Mouse (Mus musculus): ENCODE measurements at regions not wholly inside any gene's neighbourhood (a gene's known extent, or its start where the extent isn't known, plus 50 kb on each side); places are given as distances from the start of the nearest gene placed in this dataset.
A peak's percentile ranks its signal among the peaks of the same experiment; 100 is the strongest.

DNA sequence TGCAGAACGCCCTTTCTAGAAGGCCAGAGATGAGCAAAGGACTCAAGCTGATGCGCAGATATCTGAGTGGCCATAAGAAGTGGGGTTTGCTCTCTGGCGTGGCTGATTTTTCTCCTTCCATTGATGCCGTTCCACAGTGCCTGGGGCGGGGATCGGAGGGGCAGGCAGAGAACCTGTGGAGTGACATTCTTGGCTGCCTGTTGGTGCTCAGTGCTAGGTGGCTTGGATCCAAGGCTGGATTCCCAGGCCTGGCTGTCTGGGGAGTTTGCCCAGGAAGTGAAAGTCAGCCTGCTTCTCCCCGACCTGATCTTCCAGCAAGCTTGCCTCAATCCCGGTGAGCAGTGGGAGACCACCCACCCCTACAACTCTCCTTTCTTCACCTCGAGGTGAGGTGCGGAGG is 181.5 kb downstream of the 3110018I06Rik start:
- Histone ChIP-seq H3K9ac (ENCODE audit: low read length) (no peak overlapping the region), H3K9me3 (replicated peaks; ENCODE audit: control insufficient read depth, low read length) (no peaks in the 10 kb centered on the region), H3K27me3 (replicated peaks; ENCODE audit: control insufficient read depth, insufficient read depth, low read length) (no peaks in the 10 kb centered on the region), H3K4me1 (ENCODE audit: control insufficient read depth, insufficient read depth, low read length) (no peaks in the 10 kb centered on the region), H3K4me3 (ENCODE audit: low read depth, low read length) (no peak overlapping the region), H3K4me2 (ENCODE audit: low read length) (no peak overlapping the region), H3K27ac (ENCODE audit: low read depth, low read length) (no peak overlapping the region), H3K36me3 (ENCODE audit: control insufficient read depth, insufficient read depth, low read length) (no peaks in the 10 kb centered on the region)
- ATAC-seq: no peak
- no peak for DNase-seq (ENCODE audit: low spot score)
- WGBS: 71% methylated on average over 10 of the region's 10 CpGs

DNA sequence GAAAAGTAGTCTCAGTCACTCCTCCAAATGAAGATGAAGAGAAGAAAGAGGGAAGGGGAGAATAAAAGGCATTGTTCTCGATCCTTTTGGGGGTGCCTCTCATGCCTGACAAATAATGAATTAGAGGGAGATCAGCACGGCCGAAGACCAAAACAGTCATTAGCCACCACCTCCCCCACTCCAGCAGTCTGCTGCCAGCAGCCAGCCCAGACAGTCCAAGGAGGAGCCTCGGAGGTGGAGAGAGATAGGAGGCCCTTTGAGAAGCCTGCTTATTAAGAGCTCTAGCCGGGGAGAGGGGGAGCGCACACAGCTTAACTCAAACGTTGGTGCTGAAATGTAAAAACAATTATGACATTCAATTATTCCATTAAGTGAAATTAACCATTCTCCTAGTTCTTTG is 188.6 kb downstream of the 3110018I06Rik start:
- Histone ChIP-seq H3K27ac (ENCODE audit: low read depth, low read length) (no peak overlapping the region), H3K36me3 (ENCODE audit: control insufficient read depth, insufficient read depth, low read length) (no peaks in the 10 kb centered on the region), H3K9ac (ENCODE audit: low read length) (no peak overlapping the region), H3K4me2 (ENCODE audit: low read length) (no peak overlapping the region), H3K4me1 (ENCODE audit: control insufficient read depth, insufficient read depth, low read length) (peaks cover 4% of the 10 kb centered on the region; the same call in 1 of the 2 replicates), H3K9me3 (replicated peaks; ENCODE audit: control insufficient read depth, low read length) (no peaks in the 10 kb centered on the region), H3K4me3 (ENCODE audit: low read depth, low read length) (no peak overlapping the region), H3K27me3 (replicated peaks; ENCODE audit: control insufficient read depth, insufficient read depth, low read length) (no peaks in the 10 kb centered on the region; the same call in 1 of the 2 replicates)
- no peak for ATAC-seq
- peak; percentile 43 for DNase-seq (ENCODE audit: low spot score)
- WGBS: 8% methylated on average over 7 of the region's 7 CpGs

DNA sequence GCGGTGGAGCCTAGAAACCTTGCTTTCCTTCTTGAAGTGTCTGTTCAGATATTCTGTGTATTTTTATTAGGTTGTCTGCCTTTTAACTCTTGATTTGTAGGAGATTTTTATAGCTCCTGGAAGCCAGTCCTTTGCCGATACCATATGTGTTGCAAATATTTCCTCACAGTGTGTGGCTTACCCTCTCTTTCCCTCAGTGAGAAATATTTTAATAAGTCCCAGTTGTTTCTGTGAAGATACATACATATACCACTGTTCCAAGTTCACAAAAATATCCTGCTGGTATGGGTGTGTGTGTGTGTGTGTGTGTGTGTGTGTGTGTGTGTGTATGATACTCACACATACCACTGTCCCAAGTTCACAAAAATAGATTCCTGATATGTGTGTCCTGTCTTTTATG is 199.0 kb downstream of the 3110018I06Rik start:
- H3K9ac ChIP-seq (ENCODE audit: low read length): no peak overlapping the region
- ATAC-seq: no peak

DNA sequence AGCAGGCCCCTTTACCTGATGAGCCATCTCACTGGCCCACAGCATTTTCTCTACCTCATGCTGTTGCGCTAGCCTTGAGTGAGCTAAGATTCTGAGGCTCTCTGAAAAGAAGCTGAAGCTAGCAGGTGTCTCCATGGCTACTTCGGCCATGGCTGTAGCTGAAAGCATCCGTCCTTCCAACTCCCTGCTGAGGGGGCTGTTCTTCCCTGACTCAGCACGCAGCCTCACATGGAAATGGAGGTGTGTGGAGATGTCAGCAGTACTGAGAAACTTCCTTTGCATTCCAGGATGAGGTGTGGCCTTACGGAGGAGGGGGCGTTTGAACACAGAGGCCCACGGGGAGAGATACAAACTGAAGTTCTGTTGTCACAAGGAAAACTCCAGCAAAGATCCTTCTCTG is 201.0 kb downstream of the 3110018I06Rik start:
- H3K9me3 ChIP-seq (replicated peaks; ENCODE audit: control insufficient read depth, low read length): no peaks in the 10 kb centered on the region
- no peak for DNase-seq (ENCODE audit: low spot score)
- WGBS: 60% methylated on average over 7 of the region's 7 CpGs

More for the DNA sequence above, 199.0 kb downstream of the 3110018I06Rik start:
- Histone ChIP-seq H3K27me3 (replicated peaks; ENCODE audit: control insufficient read depth, insufficient read depth, low read length) (no peaks in the 10 kb centered on the region), H3K4me3 (ENCODE audit: low read depth, low read length) (no peak overlapping the region), H3K9me3 (replicated peaks; ENCODE audit: control insufficient read depth, low read length) (no peaks in the 10 kb centered on the region), H3K36me3 (ENCODE audit: control insufficient read depth, insufficient read depth, low read length) (no peaks in the 10 kb centered on the region), H3K4me2 (ENCODE audit: low read length) (no peak overlapping the region), H3K4me1 (ENCODE audit: control insufficient read depth, insufficient read depth, low read length) (no peaks in the 10 kb centered on the region), H3K27ac (ENCODE audit: low read depth, low read length) (no peak overlapping the region)
- WGBS: 95% methylated on average over 2 of the region's 2 CpGs
- no peak for DNase-seq (ENCODE audit: low spot score)

DNA sequence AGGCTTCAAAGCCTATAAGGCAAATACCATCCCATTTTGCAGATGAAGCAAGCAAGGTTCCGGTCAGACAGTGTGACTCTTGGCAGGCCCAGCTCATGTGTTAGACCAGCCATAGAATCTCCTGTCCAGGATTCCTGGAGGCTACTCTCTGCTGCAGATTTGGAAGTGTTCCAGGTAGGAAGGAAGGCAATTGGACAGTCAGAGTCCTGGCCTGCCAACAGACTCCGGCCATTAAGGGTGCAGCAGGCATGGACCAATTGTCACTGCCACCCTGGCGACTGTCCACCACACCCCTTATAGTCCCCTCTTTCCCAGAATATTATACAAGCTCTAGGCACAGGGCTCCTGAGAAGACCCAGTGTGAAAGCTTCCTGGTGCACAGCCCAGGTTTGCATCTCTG is 201.6 kb downstream of the 3110018I06Rik start:
- Histone ChIP-seq H3K27ac (ENCODE audit: low read depth, low read length) (no peak overlapping the region), H3K9me3 (replicated peaks; ENCODE audit: control insufficient read depth, low read length) (no peaks in the 10 kb centered on the region), H3K9ac (ENCODE audit: low read length) (no peak overlapping the region), H3K4me3 (ENCODE audit: low read depth, low read length) (no peak overlapping the region), H3K4me1 (ENCODE audit: control insufficient read depth, insufficient read depth, low read length) (no peaks in the 10 kb centered on the region), H3K4me2 (ENCODE audit: low read length) (no peak overlapping the region), H3K27me3 (replicated peaks; ENCODE audit: control insufficient read depth, insufficient read depth, low read length) (no peaks in the 10 kb centered on the region), H3K36me3 (ENCODE audit: control insufficient read depth, insufficient read depth, low read length) (no peaks in the 10 kb centered on the region)
- DNase-seq (ENCODE audit: low spot score): no peak
- no peak for ATAC-seq
- WGBS: 89% methylated on average over 3 of the region's 3 CpGs

More for the DNA sequence above, 201.0 kb downstream of the 3110018I06Rik start:
- no peaks in the 10 kb centered on the region for H3K27me3 ChIP-seq (replicated peaks; ENCODE audit: control insufficient read depth, insufficient read depth, low read length)
- no peak overlapping the region for H3K27ac ChIP-seq (ENCODE audit: low read depth, low read length)
- no peaks in the 10 kb centered on the region for H3K4me1 ChIP-seq (ENCODE audit: control insufficient read depth, insufficient read depth, low read length)
- no peak overlapping the region for H3K4me2 ChIP-seq (ENCODE audit: low read length)
- H3K4me3 ChIP-seq (ENCODE audit: low read depth, low read length): no peak overlapping the region
- H3K36me3 ChIP-seq (ENCODE audit: control insufficient read depth, insufficient read depth, low read length): no peaks in the 10 kb centered on the region
- ATAC-seq: no peak
- H3K9ac ChIP-seq (ENCODE audit: low read length): no peak overlapping the region

DNA sequence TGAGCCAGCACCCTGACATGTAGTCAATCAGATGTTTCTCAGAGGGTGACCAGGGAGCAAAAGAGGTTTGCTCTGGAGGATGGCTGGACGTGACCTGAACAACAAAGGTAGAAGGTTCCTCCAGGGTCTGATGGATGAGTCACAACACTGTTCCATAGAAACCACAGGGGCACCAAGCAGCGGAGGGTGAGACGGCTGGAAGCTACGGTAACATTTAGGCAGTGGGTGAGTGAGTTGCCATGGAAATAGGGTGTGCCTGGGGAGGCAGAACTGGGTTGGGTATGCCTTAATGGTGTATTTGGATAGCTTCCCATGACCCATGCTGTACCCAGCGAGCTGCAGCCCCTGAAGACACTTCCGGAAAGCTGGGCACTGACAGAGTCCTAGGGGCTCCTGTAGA is 205.3 kb downstream of the 3110018I06Rik start:
- no peak overlapping the region for H3K4me2 ChIP-seq (ENCODE audit: low read length)
- H3K27ac ChIP-seq (ENCODE audit: low read depth, low read length): no peak overlapping the region
- H3K9ac ChIP-seq (ENCODE audit: low read length): no peak overlapping the region
- no peak for ATAC-seq
- no peaks in the 10 kb centered on the region for H3K36me3 ChIP-seq (ENCODE audit: control insufficient read depth, insufficient read depth, low read length)
- no peak for DNase-seq (ENCODE audit: low spot score)
- WGBS: 77% methylated on average over 6 of the region's 6 CpGs
- no peaks in the 10 kb centered on the region for H3K4me1 ChIP-seq (ENCODE audit: control insufficient read depth, insufficient read depth, low read length)
- H3K9me3 ChIP-seq (replicated peaks; ENCODE audit: control insufficient read depth, low read length): 0 out of 2 replicates have a peak, but pooled peaks cover 3% of the 10 kb centered on the region
- H3K27me3 ChIP-seq (replicated peaks; ENCODE audit: control insufficient read depth, insufficient read depth, low read length): no peaks in the 10 kb centered on the region
- H3K4me3 ChIP-seq (ENCODE audit: low read depth, low read length): no peak overlapping the region

DNA sequence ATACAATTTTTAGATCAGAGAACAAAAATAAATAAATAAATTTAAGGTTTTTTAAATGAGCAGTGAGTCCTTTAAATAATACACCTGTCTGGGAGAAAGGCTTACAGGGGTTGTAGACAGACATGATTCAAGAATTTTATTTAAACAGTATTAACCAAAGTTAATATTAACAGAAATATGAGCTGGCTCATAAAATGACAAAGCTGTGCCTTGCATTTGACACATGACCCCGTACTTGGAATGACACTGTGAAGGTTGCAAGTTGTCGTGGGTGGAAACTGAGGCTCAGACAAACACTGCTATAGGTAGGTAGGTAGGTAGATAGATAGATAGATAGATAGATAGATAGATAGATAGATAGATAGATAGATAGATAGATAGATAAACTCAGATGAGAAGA is 206.6 kb downstream of the 3110018I06Rik start:
- H3K36me3 ChIP-seq (ENCODE audit: control insufficient read depth, insufficient read depth, low read length): no peaks in the 10 kb centered on the region
- no peaks in the 10 kb centered on the region for H3K27me3 ChIP-seq (replicated peaks; ENCODE audit: control insufficient read depth, insufficient read depth, low read length)
- ATAC-seq (no peak), DNase-seq (ENCODE audit: low spot score) (no peak)
- H3K4me3 ChIP-seq (ENCODE audit: low read depth, low read length): no peak overlapping the region
- H3K9me3 ChIP-seq (replicated peaks; ENCODE audit: control insufficient read depth, low read length): 0 out of 2 replicates have a peak, but pooled peaks cover 3% of the 10 kb centered on the region
- no peak overlapping the region for H3K4me2 ChIP-seq (ENCODE audit: low read length)
- H3K27ac ChIP-seq (ENCODE audit: low read depth, low read length): no peak overlapping the region
- no peaks in the 10 kb centered on the region for H3K4me1 ChIP-seq (ENCODE audit: control insufficient read depth, insufficient read depth, low read length)
- H3K9ac ChIP-seq (ENCODE audit: low read length): no peak overlapping the region
- WGBS: 96% methylated on average over 2 of the region's 2 CpGs

DNA sequence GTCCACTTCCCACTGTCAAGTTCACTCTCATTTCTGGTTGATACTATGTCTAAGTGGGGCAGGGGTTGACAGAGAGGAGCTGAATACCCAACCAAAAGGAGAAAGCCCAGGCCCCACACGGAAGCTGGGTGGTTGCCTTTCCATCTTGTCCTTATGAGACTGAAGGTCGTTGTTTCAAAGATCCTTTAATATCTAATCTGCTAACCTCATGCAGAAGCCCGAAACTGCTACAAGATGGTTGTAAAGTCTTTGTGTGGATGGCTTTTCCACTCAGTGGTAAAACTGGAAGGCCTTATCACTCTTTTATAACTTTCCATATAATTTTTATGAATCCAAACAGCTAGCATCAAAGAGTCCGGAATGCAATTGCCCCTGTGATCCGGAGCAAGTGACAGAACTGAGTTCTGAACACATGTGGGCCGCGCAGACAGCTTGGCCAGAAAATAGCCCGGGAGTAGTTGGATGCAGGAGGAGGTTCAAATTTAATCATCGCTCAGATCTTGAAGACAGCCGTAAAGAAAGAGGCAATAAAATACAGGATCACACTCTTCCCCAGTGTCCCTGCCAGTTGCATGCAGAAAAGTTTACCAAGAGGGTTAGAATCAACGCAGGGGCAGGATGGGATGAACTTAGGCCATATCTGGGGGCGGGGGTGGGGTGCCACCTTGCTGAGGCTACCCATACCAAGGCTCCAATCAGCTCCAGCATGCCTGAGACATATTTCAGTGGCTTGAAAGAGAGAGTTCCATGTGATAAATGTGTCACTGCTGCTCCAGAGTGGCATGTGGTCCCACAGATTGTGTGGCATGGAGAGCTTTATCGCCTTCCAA is 207.2 kb downstream of the 3110018I06Rik start:
- no peak overlapping the region for H3K9ac ChIP-seq (ENCODE audit: low read length)
- 92% methylated on average over 13 of the region's 13 CpGs for WGBS
- DNase-seq (ENCODE audit: low spot score) (no peak), ATAC-seq (no peak)
- no peak overlapping the region for H3K4me3 ChIP-seq (ENCODE audit: low read depth, low read length)
- no peaks in the 10 kb centered on the region for H3K27me3 ChIP-seq (replicated peaks; ENCODE audit: control insufficient read depth, insufficient read depth, low read length)
- no peak overlapping the region for H3K4me2 ChIP-seq (ENCODE audit: low read length)
- 0 out of 2 replicates have a peak, but pooled peaks cover 3% of the 10 kb centered on the region for H3K9me3 ChIP-seq (replicated peaks; ENCODE audit: control insufficient read depth, low read length)
- no peaks in the 10 kb centered on the region for H3K4me1 ChIP-seq (ENCODE audit: control insufficient read depth, insufficient read depth, low read length)
- H3K36me3 ChIP-seq (ENCODE audit: control insufficient read depth, insufficient read depth, low read length): no peaks in the 10 kb centered on the region
- H3K27ac ChIP-seq (ENCODE audit: low read depth, low read length): no peak overlapping the region

DNA sequence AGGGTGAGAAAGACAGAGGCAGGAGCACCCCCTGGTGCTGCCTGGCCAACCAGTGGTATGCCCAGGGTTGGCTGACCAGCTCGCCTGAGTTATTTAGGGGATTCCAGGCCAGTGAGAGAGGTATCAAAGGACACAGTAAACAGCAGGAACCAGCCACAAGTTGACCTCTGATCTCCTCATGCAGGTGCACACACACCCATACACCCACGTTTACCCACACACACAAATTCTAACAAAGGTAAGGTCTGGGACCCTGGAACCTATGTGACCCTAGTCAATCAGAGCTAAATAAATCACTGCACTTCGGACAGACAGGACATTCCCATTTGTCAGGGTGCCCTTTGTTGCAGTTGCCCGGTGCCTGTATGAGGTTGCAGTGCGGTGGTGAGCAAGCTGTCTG is 211.9 kb downstream of the 3110018I06Rik start:
- H3K27ac ChIP-seq (ENCODE audit: low read depth, low read length): no peak overlapping the region
- no peak overlapping the region for H3K9ac ChIP-seq (ENCODE audit: low read length)
- 0 out of 2 replicates have a peak, but pooled peaks cover 3% of the 10 kb centered on the region for H3K9me3 ChIP-seq (replicated peaks; ENCODE audit: control insufficient read depth, low read length)
- no peaks in the 10 kb centered on the region for H3K36me3 ChIP-seq (ENCODE audit: control insufficient read depth, insufficient read depth, low read length)
- ATAC-seq (no peak), DNase-seq (ENCODE audit: low spot score) (no peak)
- no peaks in the 10 kb centered on the region for H3K4me1 ChIP-seq (ENCODE audit: control insufficient read depth, insufficient read depth, low read length)
- no peak overlapping the region for H3K4me2 ChIP-seq (ENCODE audit: low read length)
- no peak overlapping the region for H3K4me3 ChIP-seq (ENCODE audit: low read depth, low read length)
- WGBS: 81% methylated on average over 5 of the region's 5 CpGs
- no peaks in the 10 kb centered on the region for H3K27me3 ChIP-seq (replicated peaks; ENCODE audit: control insufficient read depth, insufficient read depth, low read length)
